In the genomic region with DNA sequence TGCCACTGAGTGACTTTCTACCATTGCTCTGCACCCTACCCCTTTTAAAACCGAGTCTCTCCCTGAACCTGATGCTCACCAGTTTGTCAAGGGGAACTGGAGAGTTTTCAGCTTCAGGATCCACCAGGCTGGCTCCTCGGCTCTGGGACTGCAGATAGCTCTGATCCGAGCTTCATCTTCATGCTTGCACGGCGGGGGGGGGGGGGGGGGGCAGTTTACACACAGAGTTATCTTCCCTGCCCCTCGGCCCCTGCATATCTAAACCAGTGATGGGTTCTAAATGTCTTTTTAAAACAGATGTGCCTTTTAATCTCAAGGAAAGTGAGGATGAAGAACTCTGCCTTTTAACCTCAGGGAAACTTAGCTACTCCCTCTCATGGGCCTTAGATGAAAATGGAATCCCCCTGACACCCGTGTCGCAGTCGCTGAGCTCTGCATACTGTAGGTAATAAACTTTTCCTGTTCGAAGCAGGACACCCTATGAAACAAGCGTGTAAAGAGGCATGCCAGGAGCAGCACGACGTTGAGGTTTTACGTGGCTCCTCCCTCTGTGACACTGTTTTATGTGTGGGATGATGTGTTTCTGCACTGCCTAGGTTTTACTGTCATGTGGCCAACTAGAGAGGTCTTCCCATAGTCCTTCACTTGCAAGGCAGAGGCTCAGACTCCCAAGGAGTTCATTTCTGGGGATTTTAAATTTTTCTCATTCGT, we compare ENCODE assay signal across 13 mouse cellular contexts. TPM values are rescaled to one million over a fixed set of nuclear protein-coding genes. Genes with fewer than 3 reads are reported as not detected.
"Had no signal": no experiment of that assay in that cellular context is flagged by ENCODE, and none has a peak within 500 bp of the region (broad histone marks: within the 10 kb centered on the region; RNA-seq: fewer than 3 reads in every experiment).

No protein-coding gene starts in this region.

- DNase-seq: kidney, adult 2 months; kidney, postnatal 25 days; layer of hippocampus, postnatal 36 days; liver, embryonic 13.5 days; lung, adult 18-20 months; lung, postnatal 36 days; right cerebral cortex, postnatal 25 days; thymus, adult 18-20 months; thymus, postnatal 25 days had no signal

- ATAC-seq: intestine, embryonic 16.5 days; lung, postnatal 0 days; midbrain, embryonic 16.5 days had no signal

RNA-seq across cellular contexts. Expression of a gene that starts 39.6 kb away (rescaled TPM):
- polyA plus RNA-seq: intestine, embryonic 16.5 days; kidney, adult 2 months; small intestine, adult 2 months had no signal
